Mouse (Mus musculus): Measurements from ENCODE around the gene Col24a1. TPM values are rescaled to one million over a fixed set of nuclear protein-coding genes. Genes with fewer than 3 reads are reported as not detected.

The Col24a1 gene
- polyA plus RNA-seq, 1 experiment from 2014 or later, result 3.1 TPM

- 0 out of 2 replicates have a peak, but pooled peaks have one; percentile 12 for ATAC-seq (replicated peaks; ENCODE audit: low FRiP score)
- peaks cover 81% of the 10 kb centered on the region for H3K36me3 ChIP-seq
- 81% methylated on average over 4 of the region's 4 CpGs for WGBS
Measured at GRCm38 (mm10) chr3:145583043-145583442, 290.8 kb downstream of the Col24a1 start.

GRCm38 (mm10) chr3:145583522-145584200 is 291.4 kb downstream of the Col24a1 start:
- no peak for ATAC-seq (replicated peaks; ENCODE audit: low FRiP score)
- WGBS, result 57% methylated on average over 3 of the region's 3 CpGs

More at GRCm38 (mm10) chr3:145583043-145583442, 290.8 kb downstream of the Col24a1 start:
- Histone ChIP-seq H3K4me2 (no peak overlapping the region), H3K9ac (no peak overlapping the region), H3K9me3 (replicated peaks) (no peaks in the 10 kb centered on the region), H3K27ac (no peak overlapping the region), H3K27me3 (no peaks in the 10 kb centered on the region), H3K4me1 (no peaks in the 10 kb centered on the region), H3K4me3 (replicated peaks) (no peak overlapping the region)

GRCm38 (mm10) chr3:145590562-145590961 is 298.3 kb downstream of the Col24a1 start:
- 75% methylated on average over 4 of the region's 4 CpGs for WGBS
- H3K27me3 ChIP-seq, result no peaks in the 10 kb centered on the region
- no peaks in the 10 kb centered on the region for H3K9me3 ChIP-seq (replicated peaks)
- H3K4me1 ChIP-seq, result no peaks in the 10 kb centered on the region
- no peak overlapping the region for H3K4me3 ChIP-seq (replicated peaks)
- H3K36me3 ChIP-seq, result peaks cover 78% of the 10 kb centered on the region
- peak; percentile 62; the same call in 1 of the 2 replicates for ATAC-seq (replicated peaks; ENCODE audit: low FRiP score)
- no peak overlapping the region for H3K9ac ChIP-seq
- H3K4me2 ChIP-seq, result no peak overlapping the region
- H3K27ac ChIP-seq, result no peak overlapping the region

More at GRCm38 (mm10) chr3:145583522-145584200, 291.4 kb downstream of the Col24a1 start:
- Histone ChIP-seq H3K27ac (no peak overlapping the region), H3K4me1 (no peaks in the 10 kb centered on the region), H3K4me3 (replicated peaks) (no peak overlapping the region), H3K27me3 (no peaks in the 10 kb centered on the region), H3K36me3 (peaks cover 75% of the 10 kb centered on the region), H3K9me3 (replicated peaks) (no peaks in the 10 kb centered on the region), H3K4me2 (no peak overlapping the region), H3K9ac (no peak overlapping the region)

GRCm38 (mm10) chr3:145591841-145592542 is 299.7 kb downstream of the Col24a1 start:
- no peaks in the 10 kb centered on the region for H3K27me3 ChIP-seq
- H3K4me2 ChIP-seq, result no peak overlapping the region
- no peak overlapping the region for H3K27ac ChIP-seq
- H3K9me3 ChIP-seq (replicated peaks), result no peaks in the 10 kb centered on the region
- 89% methylated on average over 6 of the region's 6 CpGs for WGBS
- H3K4me3 ChIP-seq (replicated peaks), result no peak overlapping the region
- H3K4me1 ChIP-seq, result no peaks in the 10 kb centered on the region
- peaks cover 72% of the 10 kb centered on the region for H3K36me3 ChIP-seq
- no peak for ATAC-seq (replicated peaks; ENCODE audit: low FRiP score)
- H3K9ac ChIP-seq, result no peak overlapping the region

- Histone ChIP-seq H3K36me3 (peaks cover 83% of the 10 kb centered on the region), H3K4me2 (no peak overlapping the region), H3K27me3 (no peaks in the 10 kb centered on the region), H3K9ac (no peak overlapping the region), H3K27ac (no peak overlapping the region), H3K4me1 (no peaks in the 10 kb centered on the region), H3K9me3 (replicated peaks) (no peaks in the 10 kb centered on the region), H3K4me3 (replicated peaks) (no peak overlapping the region)
- 94% methylated on average over 6 of the region's 6 CpGs for WGBS
- ATAC-seq (replicated peaks; ENCODE audit: low FRiP score), result no peak
Measured at GRCm38 (mm10) chr3:145595354-145595753, 303.1 kb downstream of the Col24a1 start.

GRCm38 (mm10) chr3:145599059-145599458 is 306.8 kb downstream of the Col24a1 start:
- Histone ChIP-seq H3K4me2 (no peak overlapping the region), H3K9ac (no peak overlapping the region), H3K36me3 (peaks cover 79% of the 10 kb centered on the region), H3K27ac (no peak overlapping the region), H3K4me1 (peaks cover 16% of the 10 kb centered on the region), H3K4me3 (replicated peaks) (no peak overlapping the region), H3K27me3 (no peaks in the 10 kb centered on the region), H3K9me3 (replicated peaks) (no peaks in the 10 kb centered on the region)
- 97% methylated on average over 7 of the region's 7 CpGs for WGBS
- no peak for ATAC-seq (replicated peaks; ENCODE audit: low FRiP score)

GRCm38 (mm10) chr3:145600801-145601200 is 308.5 kb downstream of the Col24a1 start:
- Histone ChIP-seq H3K27ac (no peak overlapping the region), H3K9ac (no peak overlapping the region), H3K4me1 (peaks cover 16% of the 10 kb centered on the region), H3K4me3 (replicated peaks) (no peak overlapping the region), H3K4me2 (no peak overlapping the region), H3K36me3 (peaks cover 81% of the 10 kb centered on the region), H3K9me3 (replicated peaks) (no peaks in the 10 kb centered on the region), H3K27me3 (no peaks in the 10 kb centered on the region)
- no peak for ATAC-seq (replicated peaks; ENCODE audit: low FRiP score)
- WGBS, result 81% methylated on average over 6 of the region's 6 CpGs

- peak overlapping the region; percentile 67; the same call in 1 of the 2 replicates for H3K27ac ChIP-seq
- H3K4me2 ChIP-seq, result no peak overlapping the region
- peaks cover 79% of the 10 kb centered on the region for H3K36me3 ChIP-seq
- H3K9ac ChIP-seq, result no peak overlapping the region
- 47% methylated on average over 6 of the region's 6 CpGs for WGBS
- no peaks in the 10 kb centered on the region for H3K9me3 ChIP-seq (replicated peaks)
- no peak for ATAC-seq (replicated peaks; ENCODE audit: low FRiP score)
- no peaks in the 10 kb centered on the region for H3K27me3 ChIP-seq
- peaks cover 16% of the 10 kb centered on the region for H3K4me1 ChIP-seq
- H3K4me3 ChIP-seq (replicated peaks), result no peak overlapping the region
Measured at GRCm38 (mm10) chr3:145601345-145601744, 309.1 kb downstream of the Col24a1 start.

Other genes starting within 250 kb of the Col24a1 start
- gene Clca2, start 193.0 kb upstream of the Col24a1 start, polyA plus RNA-seq (2015; fragmentation: Nextera tagmentation; extraction: Ambion mirVana), result 0.32 and 0.41 TPM in 2 replicates
- gene Odf2l, start 173.9 kb upstream of the Col24a1 start, polyA plus RNA-seq (2015; fragmentation: Nextera tagmentation; extraction: Ambion mirVana), result 17.5 and 18.7 TPM in 2 replicates

All from kidney, embryonic 15.5 days (tissue).